Mouse (Mus musculus): Measurements from ENCODE around the gene Ndufa4l2. TPM values are rescaled to one million over a fixed set of nuclear protein-coding genes. Genes with fewer than 3 reads are reported as not detected.

The Ndufa4l2 gene
- polyA plus RNA-seq, 1 experiment from 2014 or later = not detected

- WGBS (ENCODE audit: missing documents) = 8% methylated on average over 7 of the region's 25 CpGs
These were observed 16.2 kb downstream of the Ndufa4l2 start for GRCm38 (mm10) chr10:127530945-127531344.

GRCm38 (mm10) chr10:127531548-127531947, 16.8 kb downstream of the Ndufa4l2 start:
- H3K4me3 ChIP-seq (ENCODE audit: inconsistent target) = no peak overlapping the region
- H3K36me3 ChIP-seq (ENCODE audit: inconsistent target) = no peaks in the 10 kb centered on the region
- 11% methylated on average over 4 of the region's 4 CpGs for whole genome bisulfite sequencing (ENCODE audit: missing documents)
- H3K79me2 ChIP-seq (ENCODE audit: inconsistent target) = no peaks in the 10 kb centered on the region
- no peak overlapping the region for H3K27ac ChIP-seq

More at GRCm38 (mm10) chr10:127530945-127531344, 16.2 kb downstream of the Ndufa4l2 start:
- no peak overlapping the region for H3K27ac ChIP-seq
- H3K79me2 ChIP-seq (ENCODE audit: inconsistent target) = no peaks in the 10 kb centered on the region
- H3K36me3 ChIP-seq (ENCODE audit: inconsistent target) = no peaks in the 10 kb centered on the region
- H3K4me3 ChIP-seq (ENCODE audit: inconsistent target) = no peak overlapping the region

- Histone ChIP-seq H3K27ac (no peak within 1 kb of the TSS), H3K36me3 (ENCODE audit: inconsistent target) (peaks cover 12% of the 10 kb centered on the region; the same call in 1 of the 2 replicates), H3K79me2 (ENCODE audit: inconsistent target) (no peaks in the 10 kb centered on the region), H3K4me3 (ENCODE audit: inconsistent target) (no peak within 1 kb of the TSS)
- 3% methylated on average over 46 of the region's 78 CpGs for WGBS (ENCODE audit: missing documents)
These were observed 19.5 kb downstream of the Ndufa4l2 start, which contains the start of gene Nxph4 for GRCm38 (mm10) chr10:127534036-127534928. Nxph4 (minus strand) TSS chr10:127534559.

DNA sequence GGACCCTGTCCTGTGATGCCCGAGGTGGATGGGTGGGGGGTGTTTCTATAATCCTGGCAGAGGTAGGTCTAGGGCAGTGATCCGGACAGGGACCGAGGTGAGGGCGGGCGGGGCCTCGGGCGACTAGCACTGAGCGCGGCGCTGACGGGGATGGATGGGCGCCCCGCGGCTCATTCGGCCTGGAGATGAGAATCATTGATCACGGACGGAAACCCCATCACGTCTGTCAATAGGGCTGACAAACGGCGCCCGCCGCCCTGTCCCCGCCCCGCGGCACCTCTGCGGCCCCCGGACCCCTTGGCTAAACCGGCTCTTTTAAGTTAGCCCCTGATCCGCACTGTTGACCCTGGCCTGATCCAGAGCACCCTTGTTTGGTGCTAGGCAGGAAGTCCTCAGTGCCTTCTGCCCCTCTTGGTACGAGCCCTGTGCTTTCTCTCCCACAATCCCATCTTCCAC, 20.2 kb downstream of the Ndufa4l2 start:
- WGBS (ENCODE audit: missing documents) = 7% methylated on average over 29 of the region's 30 CpGs
- Histone ChIP-seq H3K4me3 (ENCODE audit: inconsistent target) (no peak overlapping the region), H3K79me2 (ENCODE audit: inconsistent target) (no peaks in the 10 kb centered on the region), H3K36me3 (ENCODE audit: inconsistent target) (peaks cover 19% of the 10 kb centered on the region; the same call in 1 of the 2 replicates), H3K27ac (no peak overlapping the region)

GRCm38 (mm10) chr10:127536586-127537314, 22.0 kb downstream of the Ndufa4l2 start:
- Histone ChIP-seq H3K36me3 (ENCODE audit: inconsistent target) (peaks cover 37% of the 10 kb centered on the region), H3K79me2 (ENCODE audit: inconsistent target) (no peaks in the 10 kb centered on the region), H3K27ac (no peak overlapping the region), H3K4me3 (ENCODE audit: inconsistent target) (no peak overlapping the region)
- WGBS (ENCODE audit: missing documents) = 15% methylated on average over 7 of the region's 8 CpGs

DNA sequence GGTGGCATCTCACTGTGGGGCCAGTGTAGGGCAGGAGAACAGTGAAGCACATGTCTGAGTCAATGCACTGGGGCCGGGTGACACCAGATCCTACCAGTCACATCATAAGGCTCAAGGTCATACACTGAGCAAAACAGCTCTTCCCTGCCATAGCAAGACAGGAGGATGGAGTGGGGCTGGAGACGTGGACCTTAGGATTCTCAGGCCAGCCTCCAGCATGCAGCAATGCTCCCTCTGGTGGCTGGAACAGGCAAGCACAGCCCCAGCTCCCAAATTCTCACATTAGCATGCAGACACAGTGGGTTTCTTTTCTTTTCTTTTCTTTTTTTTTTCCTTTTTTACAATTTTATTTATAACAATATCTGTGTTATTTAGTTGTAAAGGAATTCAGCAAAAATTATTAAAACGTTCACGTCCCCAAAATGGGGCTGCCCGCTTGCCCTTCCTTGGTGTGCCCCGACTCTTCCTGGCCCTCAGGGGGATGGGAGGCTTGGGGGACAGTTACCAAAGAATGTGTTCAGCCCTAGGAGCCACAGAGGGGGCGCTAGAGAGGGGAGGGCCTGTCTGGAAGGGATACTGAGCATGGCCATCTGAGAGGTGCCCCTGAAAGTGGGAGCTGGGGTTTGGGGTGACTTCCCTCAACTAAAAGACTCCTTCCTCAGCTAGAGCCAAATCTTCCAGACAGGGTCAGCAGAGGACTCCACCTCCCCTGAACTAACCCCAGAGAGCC, 23.3 kb downstream of the Ndufa4l2 start:
- H3K4me3 ChIP-seq (ENCODE audit: inconsistent target) = no peak overlapping the region
- 7% methylated on average over 2 of the region's 7 CpGs for WGBS (ENCODE audit: missing documents)
- peaks cover 49% of the 10 kb centered on the region for H3K36me3 ChIP-seq (ENCODE audit: inconsistent target)
- no peak overlapping the region for H3K27ac ChIP-seq
- no peaks in the 10 kb centered on the region for H3K79me2 ChIP-seq (ENCODE audit: inconsistent target)

DNA sequence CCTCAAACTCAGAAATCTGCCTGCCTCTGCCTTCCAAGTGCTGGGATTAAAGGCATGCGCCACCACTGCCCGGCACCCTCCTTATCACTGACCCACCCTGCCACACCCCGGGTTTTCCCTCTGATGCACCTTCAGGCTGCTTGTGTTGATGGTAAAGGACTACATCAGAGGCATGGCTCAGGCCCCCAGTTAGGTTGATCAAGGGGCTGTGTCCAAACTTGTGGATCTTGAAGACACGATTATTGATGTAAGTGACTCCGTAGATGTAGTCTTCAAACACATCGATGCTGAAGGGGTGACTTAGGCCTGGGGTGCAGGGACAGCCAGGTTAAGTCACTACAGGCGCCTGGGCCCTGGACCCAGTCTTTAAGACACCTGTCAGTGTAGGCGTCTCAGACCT, 26.7 kb downstream of the Ndufa4l2 start:
- H3K36me3 ChIP-seq (ENCODE audit: inconsistent target) = peaks cover 83% of the 10 kb centered on the region
- WGBS (ENCODE audit: missing documents) = 98% methylated on average over 8 of the region's 8 CpGs

DNA sequence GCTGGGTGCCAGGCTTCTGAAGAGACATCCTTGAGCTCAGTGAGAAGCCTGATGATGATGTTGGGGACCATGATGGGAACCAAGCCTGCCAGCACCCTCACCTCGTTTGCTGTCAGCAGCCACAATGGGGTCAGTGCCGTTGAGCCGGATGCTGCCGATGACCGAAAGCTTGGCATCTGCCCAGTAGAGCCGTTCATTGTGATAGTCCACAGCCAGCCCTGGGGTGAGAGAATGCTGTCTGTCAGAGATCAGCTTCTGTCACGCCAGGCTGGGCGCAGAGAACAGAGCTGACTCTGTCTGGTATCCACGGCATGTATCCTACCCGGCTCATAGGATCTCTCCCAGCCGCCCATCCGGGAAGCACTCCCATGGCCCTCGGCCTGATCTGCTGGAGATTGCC, 27.3 kb downstream of the Ndufa4l2 start:
- Histone ChIP-seq H3K36me3 (ENCODE audit: inconsistent target) (peaks cover 89% of the 10 kb centered on the region), H3K4me3 (ENCODE audit: inconsistent target) (no peak overlapping the region), H3K79me2 (ENCODE audit: inconsistent target) (no peaks in the 10 kb centered on the region), H3K27ac (no peak overlapping the region)
- 96% methylated on average over 11 of the region's 13 CpGs for WGBS (ENCODE audit: missing documents)

More for the DNA sequence above, 26.7 kb downstream of the Ndufa4l2 start:
- Histone ChIP-seq H3K79me2 (ENCODE audit: inconsistent target) (no peaks in the 10 kb centered on the region), H3K4me3 (ENCODE audit: inconsistent target) (no peak overlapping the region), H3K27ac (no peak overlapping the region)

GRCm38 (mm10) chr10:127542720-127543119, 28.0 kb downstream of the Ndufa4l2 start:
- Histone ChIP-seq H3K27ac (no peak overlapping the region), H3K79me2 (ENCODE audit: inconsistent target) (no peaks in the 10 kb centered on the region), H3K4me3 (ENCODE audit: inconsistent target) (no peak overlapping the region), H3K36me3 (ENCODE audit: inconsistent target) (peaks cover 95% of the 10 kb centered on the region)
- WGBS (ENCODE audit: missing documents) = 90% methylated on average over 6 of the region's 6 CpGs

DNA sequence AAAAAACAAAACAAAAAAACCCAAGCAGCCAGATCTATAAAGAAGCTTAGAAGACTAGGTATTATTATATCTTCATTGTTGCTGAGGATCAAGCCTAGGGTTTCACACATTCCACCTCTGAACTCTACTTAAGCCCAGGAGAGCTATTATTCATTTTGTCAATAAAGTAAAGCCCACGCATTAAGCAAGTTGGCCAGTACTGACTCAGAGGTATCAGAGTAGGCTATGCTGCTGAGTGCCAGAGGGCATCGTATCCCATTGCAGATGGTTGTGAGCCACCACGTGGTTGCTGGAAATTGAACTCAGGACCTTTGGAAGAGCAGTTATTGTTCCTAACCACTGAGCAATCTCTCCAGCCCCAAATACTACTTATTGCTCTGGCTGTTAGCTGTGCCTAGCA, 29.1 kb downstream of the Ndufa4l2 start:
- H3K4me3 ChIP-seq (ENCODE audit: inconsistent target) = no peak overlapping the region
- H3K36me3 ChIP-seq (ENCODE audit: inconsistent target) = peaks cover 99% of the 10 kb centered on the region
- H3K79me2 ChIP-seq (ENCODE audit: inconsistent target) = no peaks in the 10 kb centered on the region
- WGBS (ENCODE audit: missing documents) = 92% methylated on average over 3 of the region's 3 CpGs
- H3K27ac ChIP-seq = no peak overlapping the region

- Histone ChIP-seq H3K4me3 (ENCODE audit: inconsistent target) (no peak overlapping the region), H3K79me2 (ENCODE audit: inconsistent target) (no peaks in the 10 kb centered on the region), H3K27ac (no peak overlapping the region), H3K36me3 (ENCODE audit: inconsistent target) (peaks cover 99% of the 10 kb centered on the region)
- 92% methylated on average over 17 of the region's 20 CpGs for whole genome bisulfite sequencing (ENCODE audit: missing documents)
These were observed 29.6 kb downstream of the Ndufa4l2 start for GRCm38 (mm10) chr10:127544375-127544774.

DNA sequence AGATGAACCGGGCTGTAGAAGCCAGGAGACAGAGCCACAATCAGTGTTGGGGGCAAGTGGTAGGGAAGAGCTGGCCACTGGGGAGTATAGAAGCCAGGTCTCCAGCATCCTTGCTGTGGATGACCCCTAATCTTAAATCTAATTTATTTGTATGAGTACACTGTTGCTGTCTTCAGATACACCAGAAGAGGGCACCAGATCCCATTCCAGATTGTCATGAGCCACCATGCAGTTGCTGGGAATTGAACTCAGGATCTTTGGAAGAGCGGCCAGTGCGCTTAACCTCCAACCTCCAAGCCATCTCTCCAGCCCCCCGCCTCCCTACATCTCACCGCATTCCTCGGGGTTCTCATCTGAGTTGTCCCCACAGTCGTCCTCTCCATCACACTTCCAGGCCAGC, 31.7 kb downstream of the Ndufa4l2 start:
- 89% methylated on average over 5 of the region's 7 CpGs for WGBS (ENCODE audit: missing documents)
- Histone ChIP-seq H3K79me2 (ENCODE audit: inconsistent target) (no peaks in the 10 kb centered on the region), H3K4me3 (ENCODE audit: inconsistent target) (no peak overlapping the region), H3K27ac (no peak overlapping the region), H3K36me3 (ENCODE audit: inconsistent target) (peaks cover 99% of the 10 kb centered on the region)

DNA sequence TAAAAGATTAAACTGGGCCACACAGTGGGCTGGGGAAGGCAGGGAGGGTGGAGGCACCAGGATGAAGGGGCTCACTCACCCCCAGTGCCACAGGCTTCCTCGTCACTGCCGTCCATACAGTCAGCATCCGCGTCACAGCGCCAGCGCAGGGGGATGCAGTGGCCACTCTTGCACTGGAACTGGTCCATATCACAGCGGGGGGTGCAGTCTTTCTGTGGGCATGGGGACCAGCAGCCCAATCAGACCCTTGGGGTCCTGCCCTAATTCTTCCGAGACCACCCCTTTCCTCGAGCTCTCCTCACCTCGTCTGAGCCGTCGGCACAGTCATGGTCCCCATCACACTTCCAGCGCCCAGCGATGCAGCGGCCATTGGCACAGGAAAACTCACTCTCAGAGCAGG, 33.5 kb downstream of the Ndufa4l2 start:
- Histone ChIP-seq H3K36me3 (ENCODE audit: inconsistent target) (peaks cover 99% of the 10 kb centered on the region), H3K79me2 (ENCODE audit: inconsistent target) (no peaks in the 10 kb centered on the region), H3K4me3 (ENCODE audit: inconsistent target) (no peak overlapping the region), H3K27ac (no peak overlapping the region)
- 96% methylated on average over 15 of the region's 15 CpGs for WGBS (ENCODE audit: missing documents)

DNA sequence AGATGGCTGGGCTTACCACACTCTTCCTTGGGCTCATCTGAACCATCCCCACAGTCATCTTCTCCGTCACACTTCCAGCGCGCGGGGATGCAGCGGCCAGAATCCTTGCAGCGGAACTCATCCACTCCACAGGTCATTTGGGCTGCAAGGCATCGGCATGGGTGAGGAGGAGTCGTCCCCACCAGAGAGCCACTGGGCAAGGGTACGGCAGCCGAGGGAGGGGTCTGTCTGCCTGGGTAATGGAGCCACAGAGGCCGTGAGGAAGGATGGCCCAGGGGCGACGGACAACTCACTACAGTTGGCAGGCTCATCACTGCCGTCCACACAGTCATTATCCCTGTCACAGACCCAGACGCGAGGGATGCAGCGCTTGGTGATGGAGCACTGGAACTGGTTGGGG, 35.1 kb downstream of the Ndufa4l2 start:
- Histone ChIP-seq H3K36me3 (ENCODE audit: inconsistent target) (peaks cover 100% of the 10 kb centered on the region), H3K27ac (no peak overlapping the region), H3K4me3 (ENCODE audit: inconsistent target) (no peak overlapping the region), H3K79me2 (ENCODE audit: inconsistent target) (no peaks in the 10 kb centered on the region; the same call in 1 of the 2 replicates)
- WGBS (ENCODE audit: missing documents) = 92% methylated on average over 17 of the region's 17 CpGs
